Mouse (Mus musculus) small intestine, adult 2 months (tissue): ENCODE data around the gene Elmo1. TPM values are rescaled to one million over a fixed set of nuclear protein-coding genes. Genes with fewer than 3 reads are reported as not detected.

Experiments used
- H3K27ac ChIP-seq: fragments of 200-500 bp; 2 replicates; pipeline ENCODE4 v1.5.1; 2012; ENCODE audit warnings: low read depth, low read length, control low read depth, inconsistent platforms; ENCODE audit not compliant: insufficient read depth
- H3K27me3 ChIP-seq: fragments of 200-500 bp; 2 replicates; pipeline ENCODE4 v1.6.1; 2012; ENCODE audit warnings: mild to moderate bottlenecking, moderate library complexity, low read length, inconsistent platforms; ENCODE audit not compliant: control insufficient read depth, insufficient read depth
- H3K36me3 ChIP-seq: fragments of 200-500 bp; 2 replicates; pipeline ENCODE4 v1.6.1; 2012; ENCODE audit warnings: mild to moderate bottlenecking, low read length, control low read depth, inconsistent platforms; ENCODE audit not compliant: control insufficient read depth, insufficient read depth
- H3K4me1 ChIP-seq: fragments of 200-500 bp; 2 replicates; pipeline ENCODE4 v1.6.1; 2012; ENCODE audit warnings: low read length, inconsistent platforms, mixed read lengths; ENCODE audit not compliant: control insufficient read depth, insufficient read depth, insufficient read length
- H3K4me3 ChIP-seq: fragments of 200-500 bp; 2 replicates; pipeline ENCODE4 v1.5.1; 2012; ENCODE audit warnings: low read depth, mild to moderate bottlenecking, control low read depth, inconsistent platforms, low read length, moderate library complexity
- CTCF ChIP-seq: fragments of 200-500 bp; IDR thresholded peaks from 2 replicates; pipeline ENCODE4 v1.5.1; 2012; ENCODE audit warnings: low read depth, mild to moderate bottlenecking, control low read depth, inconsistent platforms, low read length, moderate library complexity, mixed read lengths; ENCODE audit not compliant: insufficient replicate concordance, insufficient read length; ENCODE audit errors: extremely low read depth
- POLR2A ChIP-seq: fragments of 200-500 bp; IDR thresholded peaks from 2 replicates; pipeline ENCODE4 v1.6.1; 2012; ENCODE audit warnings: low read depth, mild to moderate bottlenecking, control low read depth, inconsistent platforms, low read length, moderate library complexity
- WGBS: fragments of 180-500 bp; shearing (Covaris S2); methylation state at CpG from one replicate; pipeline ENCODE4 v1.1.7; 2018; 5-methylcytosine and 5-hydroxymethylcytosine counted together
- polyA plus RNA-seq: library from polyadenylated mRNA; depleted of rRNA; stranded (reverse); fragments of >200 nt; gene quantifications from 2 replicates; pipeline ENCODE4 v1.2.3, GENCODE M21; 2012

Gene Elmo1
- polyA plus RNA-seq, 1 experiment: 23.8 TPM

- Histone ChIP-seq H3K27ac (no peak overlapping the region), H3K36me3 (no peaks in the 10 kb centered on the region), H3K4me1 (peaks cover 11% of the 10 kb centered on the region), H3K27me3 (no peaks in the 10 kb centered on the region), H3K4me3 (no peak overlapping the region)
- TF ChIP-seq POLR2A (no peak), CTCF (no peak)
- WGBS: 69% methylated on average over 4 of the region's 4 CpGs
These were observed 49.6 kb downstream of the Elmo1 start for GRCm38 (mm10) chr13:20139825-20140665.

DNA sequence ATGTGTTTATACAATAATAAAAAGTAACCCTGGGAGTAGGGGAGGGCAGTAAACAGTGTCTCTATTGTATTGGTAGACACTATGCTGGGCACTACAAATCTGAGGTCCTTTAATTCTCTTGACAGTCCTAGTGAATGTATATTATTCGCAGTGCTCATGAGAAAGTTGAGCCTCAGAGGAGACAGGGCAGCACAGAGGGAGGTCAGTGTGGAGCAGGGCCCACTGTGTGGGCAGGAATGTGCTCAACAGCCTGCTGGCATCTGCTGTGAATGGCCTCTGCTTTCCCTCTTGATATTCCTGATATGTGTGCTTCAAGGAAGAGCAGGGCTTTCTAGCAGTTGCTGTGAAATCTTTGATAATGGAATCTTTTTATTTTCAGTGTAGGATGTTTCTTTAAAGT lies 52.2 kb downstream of the Elmo1 start:
- no peak overlapping the region for H3K4me3 ChIP-seq
- H3K27ac ChIP-seq: no peak overlapping the region
- no peaks in the 10 kb centered on the region for H3K27me3 ChIP-seq
- WGBS: 62% methylated on average over 1 of the region's 1 CpGs
- TF ChIP-seq POLR2A (no peak), CTCF (no peak)
- peaks cover 10% of the 10 kb centered on the region for H3K4me1 ChIP-seq
- no peaks in the 10 kb centered on the region for H3K36me3 ChIP-seq

DNA sequence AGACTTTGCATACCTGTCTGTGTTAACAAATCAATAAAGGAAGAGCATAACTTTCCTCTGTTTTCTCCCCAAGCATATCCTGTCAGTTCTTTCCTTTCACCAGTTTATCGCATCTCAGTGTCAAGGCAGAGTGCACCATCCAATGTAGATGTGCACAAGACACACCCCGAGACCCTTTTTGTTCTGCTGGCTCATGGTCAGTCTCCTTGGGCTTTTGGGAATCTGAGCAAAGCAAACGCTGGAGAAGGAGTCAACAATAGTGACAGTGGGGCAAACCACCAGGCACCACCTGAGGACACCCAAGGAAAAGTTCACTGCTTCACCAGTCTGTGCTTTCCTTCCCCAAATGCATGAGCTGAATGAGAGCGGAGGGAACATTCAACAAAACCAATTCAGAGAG lies 56.5 kb downstream of the Elmo1 start:
- TF ChIP-seq CTCF: no peak
- TF ChIP-seq POLR2A: no peak
- Histone ChIP-seq H3K4me3 (no peak overlapping the region), H3K27me3 (no peaks in the 10 kb centered on the region), H3K27ac (no peak overlapping the region), H3K4me1 (peaks cover 16% of the 10 kb centered on the region; the same call in 1 of the 2 replicates), H3K36me3 (no peaks in the 10 kb centered on the region)
- WGBS: 88% methylated on average over 4 of the region's 4 CpGs

- no peaks in the 10 kb centered on the region for H3K27me3 ChIP-seq
- no peak for TF ChIP-seq POLR2A
- TF ChIP-seq CTCF: no peak
- H3K4me3 ChIP-seq: peak overlapping the region; percentile 5; the same call in 1 of the 2 replicates
- 19% methylated on average over 4 of the region's 4 CpGs for WGBS
- peak overlapping the region; percentile 66 for H3K27ac ChIP-seq
- no peaks in the 10 kb centered on the region for H3K36me3 ChIP-seq
- peaks cover 16% of the 10 kb centered on the region; the same call in 1 of the 2 replicates for H3K4me1 ChIP-seq
These were observed 57.3 kb downstream of the Elmo1 start for GRCm38 (mm10) chr13:20147736-20148135.

GRCm38 (mm10) chr13:20150130-20150835 lies 59.9 kb downstream of the Elmo1 start:
- TF ChIP-seq POLR2A (no peak), CTCF (no peak)
- WGBS: 91% methylated on average over 11 of the region's 11 CpGs
- H3K4me1 ChIP-seq: peaks cover 16% of the 10 kb centered on the region; the same call in 1 of the 2 replicates
- no peaks in the 10 kb centered on the region for H3K27me3 ChIP-seq
- H3K27ac ChIP-seq: no peak overlapping the region
- H3K4me3 ChIP-seq: no peak overlapping the region
- no peaks in the 10 kb centered on the region for H3K36me3 ChIP-seq

DNA sequence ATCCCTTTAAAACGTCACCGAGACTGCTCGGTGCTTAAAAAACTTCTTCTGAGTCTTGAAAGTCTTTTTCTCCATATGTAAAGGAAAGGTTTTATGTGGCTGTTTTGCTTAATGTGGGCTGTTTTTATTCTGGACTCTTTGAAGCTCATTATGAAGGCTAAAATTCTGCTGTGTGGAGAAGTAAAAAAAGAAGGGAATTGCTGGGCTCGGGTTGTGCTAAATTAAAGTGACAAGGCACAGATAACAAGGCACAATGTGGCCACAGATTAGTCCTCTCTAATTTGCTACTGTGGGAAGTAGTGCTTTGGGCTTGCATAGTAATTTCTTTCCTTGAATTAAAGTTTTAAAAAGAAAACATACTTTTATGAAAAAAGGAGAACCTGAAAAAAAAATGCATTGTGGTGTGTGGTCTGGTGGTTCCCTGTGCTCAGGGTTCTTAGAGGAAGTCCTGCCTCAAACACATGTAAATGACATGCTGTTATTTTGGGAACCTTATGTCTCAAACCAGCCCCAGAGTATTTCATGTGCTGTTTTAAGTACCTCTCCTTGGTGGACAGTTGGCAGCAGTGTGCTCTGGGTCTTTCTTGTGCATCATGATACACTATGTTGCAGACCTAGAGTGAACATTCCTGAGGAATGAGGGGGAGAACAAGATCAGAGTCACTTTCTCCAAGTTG lies 61.0 kb downstream of the Elmo1 start:
- TF ChIP-seq POLR2A (no peak), CTCF (no peak)
- H3K27me3 ChIP-seq: no peaks in the 10 kb centered on the region
- 79% methylated on average over 4 of the region's 4 CpGs for WGBS
- no peak overlapping the region for H3K4me3 ChIP-seq
- H3K27ac ChIP-seq: peak overlapping the region; percentile 29; the same call in 1 of the 2 replicates
- H3K36me3 ChIP-seq: no peaks in the 10 kb centered on the region
- peaks cover 16% of the 10 kb centered on the region; the same call in 1 of the 2 replicates for H3K4me1 ChIP-seq
